Mouse (Mus musculus) layer of hippocampus, postnatal 25 days (tissue): ENCODE measurements around the gene Znrf3. TPM values are rescaled to one million over a fixed set of nuclear protein-coding genes. Genes with fewer than 3 reads are reported as not detected.

Experiments used
- DNase-seq, 2 experiments: peaks; one replicate each; pipeline ENCODE4 v3.0.0; 2022; ENCODE audit warnings: mixed read lengths in 2 of 2, low spot score in 1 of 2; ENCODE audit errors: extremely low spot score in 1 of 2
- total RNA-seq, 2 experiments: library from RNA; stranded (reverse); gene quantifications; 2 replicates each; pipeline ENCODE4 v1.2.3; 2021

The Znrf3 gene
- total RNA-seq, 2 experiments from 2014 or later, result 18.6 to 23.2 TPM

DNA sequence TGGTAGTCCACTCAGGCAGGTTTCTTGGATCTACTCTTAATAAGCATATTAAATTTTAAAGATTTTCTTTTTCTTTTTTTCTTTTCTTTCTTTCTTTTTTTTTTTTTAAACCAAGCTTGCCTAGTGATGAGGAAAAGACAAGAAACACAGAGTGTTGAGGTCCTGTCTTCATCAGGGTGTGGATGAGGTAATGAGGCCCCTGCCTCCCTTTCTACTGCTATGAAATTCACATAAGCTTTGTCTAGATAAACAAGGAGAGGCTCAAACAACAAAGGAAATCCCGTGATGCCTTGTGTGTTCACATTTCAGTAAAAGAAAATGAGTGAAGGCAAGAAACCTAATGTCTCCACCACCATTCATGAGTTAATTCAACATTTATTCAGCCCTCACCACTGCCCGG is 196.4 kb downstream of the Znrf3 start:
- DNase-seq, result no peak

DNA sequence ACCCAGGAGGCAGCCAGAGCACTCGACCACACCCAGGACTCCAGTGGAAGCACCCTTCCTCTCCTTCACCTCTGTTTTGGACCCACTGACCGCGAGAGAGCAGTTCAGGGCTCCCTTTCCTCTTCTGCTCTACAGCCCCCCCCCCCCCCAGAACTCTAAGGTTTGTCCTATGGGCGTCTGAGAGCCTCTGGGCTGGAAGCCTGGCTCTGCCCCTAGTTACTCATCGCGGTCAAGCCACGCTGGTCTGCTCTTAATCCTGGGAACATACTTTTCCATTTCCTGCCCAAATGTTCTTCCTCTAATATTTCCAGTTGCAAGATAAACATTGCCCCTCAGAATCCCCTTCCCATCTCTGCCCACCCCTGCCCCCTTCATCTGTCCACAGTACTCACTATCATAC is 199.2 kb downstream of the Znrf3 start:
- DNase-seq, result no peak

DNA sequence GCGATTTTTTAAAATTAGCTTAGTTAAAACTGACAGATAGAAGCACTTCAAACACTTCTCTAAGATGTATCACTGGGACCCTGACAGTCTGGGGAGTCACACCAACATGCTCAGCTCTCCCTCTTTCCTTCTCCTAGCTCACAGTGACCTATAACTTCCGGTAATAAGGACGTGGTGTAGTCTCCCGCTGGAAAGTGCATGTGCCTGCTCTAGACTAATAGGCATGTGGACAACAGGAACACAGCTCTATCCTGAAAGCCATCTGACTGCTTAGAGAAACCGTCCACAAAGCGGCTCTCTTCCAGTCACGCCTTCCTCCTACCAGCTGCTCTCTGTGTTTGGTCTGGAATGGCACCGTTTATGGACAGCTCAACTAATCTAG is 199.9 kb downstream of the Znrf3 start:
- DNase-seq, result no peak

- DNase-seq, result peak in 1 of 2 experiments; percentile 24
Measured at GRCm38 (mm10) chr11:5243812-5244748, 200.6 kb downstream of the Znrf3 start.

- DNase-seq, result no peak
Measured at GRCm38 (mm10) chr11:5243208-5243607, 201.4 kb downstream of the Znrf3 start.

DNA sequence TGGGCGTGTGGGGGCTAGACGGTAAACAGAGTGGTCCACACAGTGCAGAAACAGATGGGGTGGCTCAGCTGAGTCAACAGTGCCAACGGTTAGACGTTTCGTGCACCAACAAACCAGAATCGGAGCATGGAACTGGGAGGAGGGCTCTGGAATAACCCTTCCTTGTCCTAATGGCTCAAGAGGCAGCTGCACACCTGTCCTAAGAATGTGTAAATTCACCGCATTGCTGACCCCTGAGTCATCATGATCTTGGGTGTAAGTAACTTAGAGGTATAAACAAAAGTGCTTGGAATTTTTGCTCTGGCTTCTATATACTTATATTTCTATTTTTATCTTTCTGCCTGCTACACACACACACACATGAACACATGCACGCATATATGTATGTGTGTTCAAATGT is 202.5 kb downstream of the Znrf3 start:
- DNase-seq, result no peak

DNA sequence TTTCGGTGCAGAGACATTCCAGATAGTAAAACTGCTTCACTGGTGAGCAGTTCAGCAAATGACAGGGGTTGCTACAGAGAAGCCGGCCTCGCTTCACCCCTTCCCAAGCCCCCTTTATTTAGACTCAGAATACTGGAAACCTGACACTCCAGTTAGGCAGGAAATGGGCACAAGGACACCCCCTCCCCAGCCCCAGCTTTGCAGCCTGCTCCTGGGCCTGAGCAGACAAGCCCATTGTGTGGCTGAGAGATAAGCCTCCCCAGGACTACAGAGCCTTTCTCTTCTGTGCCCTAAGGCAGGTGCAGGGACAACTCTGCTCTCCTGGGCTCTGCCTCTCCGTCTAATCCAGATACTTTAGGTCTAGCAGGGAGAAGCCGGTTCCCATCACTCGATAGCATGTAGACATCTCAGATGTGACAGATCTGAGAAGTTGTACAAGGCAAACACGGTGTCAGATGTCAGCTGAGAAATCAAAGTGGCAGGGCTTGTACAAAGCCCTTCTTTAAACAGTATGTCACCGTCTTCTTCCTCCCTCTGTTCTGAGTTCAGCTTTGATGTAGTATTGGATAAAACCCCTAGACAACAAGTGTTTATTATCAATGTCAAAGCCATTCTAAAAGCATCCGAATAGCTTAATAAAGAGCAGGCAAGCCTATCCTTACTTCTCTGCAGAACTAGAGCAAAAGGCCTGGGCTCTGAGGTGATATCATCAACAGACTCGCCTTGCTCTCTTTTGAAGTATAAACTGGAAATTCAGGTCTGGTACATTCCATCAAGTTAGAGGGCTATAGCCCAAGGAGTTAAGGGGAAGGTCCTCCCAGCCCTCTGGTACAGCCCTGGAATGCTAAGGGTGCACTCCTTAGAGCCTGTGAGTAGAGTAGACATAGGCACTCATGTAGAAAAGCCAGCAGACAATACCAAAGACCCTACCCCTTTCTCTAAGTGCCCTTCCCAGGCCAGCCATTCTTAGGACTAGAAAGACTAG is 204.6 kb downstream of the Znrf3 start:
- DNase-seq, result no peak

Other genes with a start within 250 kb of the Znrf3 start
- 10 to 100 TPM; 13.0 to 14.3 TPM for gene Kremen1, start 183.3 kb downstream of the Znrf3 start, total RNA-seq
- gene Xbp1, start 75.8 kb upstream of the Znrf3 start, total RNA-seq, result 10 to 100 TPM; 67.6 to 97.3 TPM
- gene Ccdc117, start 97.3 kb upstream of the Znrf3 start, total RNA-seq, result 10 to 100 TPM; 11.0 to 17.2 TPM
- gene Ankrd36, start 124.8 kb upstream of the Znrf3 start, total RNA-seq, result not detected